Mouse (Mus musculus) kidney, postnatal 0 days (tissue): ENCODE results near the gene Hrh2. TPM values are rescaled to one million over a fixed set of nuclear protein-coding genes. Genes with fewer than 3 reads are reported as not detected.
A peak's percentile ranks its signal among the peaks of the same experiment; 100 is the strongest.

Experiments used
- ATAC-seq: fragments of 200-750 bp; cut with Nextera tagmentation; replicated peaks from 2 replicates; pipeline ENCODE4 v1.8.0; 2017; ENCODE audit warnings: low read depth, moderate number of reproducible peaks, moderate TSS enrichment, moderate library complexity; ENCODE audit not compliant: low FRiP score
- DNase-seq: peaks from one replicate; pipeline ENCODE4 v3.0.0-alpha.2; 2016; ENCODE audit warnings: low spot score
- H3K27ac ChIP-seq: fragments of 300-500 bp; sonication (generic); 2 replicates; pipeline ENCODE4 v1.5.1; 2014; ENCODE audit warnings: mild to moderate bottlenecking
- H3K27me3 ChIP-seq: fragments of 300-500 bp; sonication (generic); 2 replicates; pipeline ENCODE4 v1.6.1; 2014; ENCODE audit warnings: low read length, mixed read lengths; ENCODE audit not compliant: insufficient read depth
- H3K36me3 ChIP-seq: fragments of 300-500 bp; sonication (generic); 2 replicates; pipeline ENCODE4 v1.6.1; 2014; ENCODE audit warnings: low read length, mixed read lengths; ENCODE audit not compliant: insufficient read depth
- H3K4me1 ChIP-seq: fragments of 300-500 bp; sonication (generic); replicated peaks from 2 replicates; pipeline ENCODE4 v1.6.1; 2014; ENCODE audit warnings: antibody characterized with exemption, low read length, mixed read lengths; ENCODE audit not compliant: insufficient read depth
- H3K4me2 ChIP-seq: fragments of 300-500 bp; sonication (generic); 2 replicates; pipeline ENCODE4 v1.6.1; 2014; ENCODE audit warnings: mild to moderate bottlenecking, low read length, moderate library complexity, mixed read lengths
- H3K4me3 ChIP-seq: fragments of 300-500 bp; sonication (generic); replicated peaks from 2 replicates; pipeline ENCODE4 v1.5.1; 2014; ENCODE audit warnings: low read depth, low read length
- H3K9ac ChIP-seq: fragments of 300-500 bp; sonication (generic); 2 replicates; pipeline ENCODE4 v1.6.1; 2014; ENCODE audit warnings: low read depth, low read length
- H3K9me3 ChIP-seq: fragments of 300-500 bp; sonication (generic); replicated peaks from 2 replicates; pipeline ENCODE4 v1.6.1; 2016; ENCODE audit warnings: low read length, inconsistent platforms, mixed read lengths
- CTCF ChIP-seq: IDR thresholded peaks from 2 replicates; pipeline ENCODE4 v1.5.1; 2016; ENCODE audit warnings: antibody characterized with exemption, low read depth, mild to moderate bottlenecking, moderate library complexity
- WGBS: fragments of 180-500 bp; shearing (Covaris S2); extraction: QIAGEN DNeasy Blood & Tissue Kit; methylation state at CpG from one replicate; pipeline ENCODE4 v1.1.7; 2014; 5-methylcytosine and 5-hydroxymethylcytosine counted together
- polyA plus RNA-seq: library from polyadenylated mRNA; unstranded; fragments of >200 nt; fragmentation: Nextera tagmentation; extraction: Ambion mirVana; gene quantifications from 2 replicates; pipeline ENCODE4 v1.2.1, GENCODE M21; 2015

Hrh2 gene
- polyA plus RNA-seq, result 0.05 TPM in 1 of 2 replicates, not detected in the other

GRCm38 (mm10) chr13:54192021-54192481 is at the start of gene Hrh2:
TSS of gene Hrh2 (plus strand) at chr13:54192129.
- DNase-seq (no peak), ATAC-seq (no peak)
- H3K27me3 ChIP-seq, result peaks cover 10% of the 10 kb centered on the region; the same call in 1 of the 2 replicates
- H3K4me3 ChIP-seq, result no peak within 1 kb of the TSS
- WGBS, result 2% methylated on average over 29 of the region's 31 CpGs
- H3K9me3 ChIP-seq, result no peaks in the 10 kb centered on the region
- peak within 1 kb of the TSS; percentile 54 for H3K4me2 ChIP-seq
- no peak within 1 kb of the TSS for H3K27ac ChIP-seq
- H3K36me3 ChIP-seq, result no peaks in the 10 kb centered on the region
- H3K4me1 ChIP-seq, result no peaks in the 10 kb centered on the region
- H3K9ac ChIP-seq, result no peak within 1 kb of the TSS
- no peak for TF ChIP-seq CTCF

GRCm38 (mm10) chr13:54143788-54144187 is 48.1 kb upstream of the Hrh2 start:
- Histone ChIP-seq H3K27me3 (no peaks in the 10 kb centered on the region), H3K9me3 (no peaks in the 10 kb centered on the region), H3K4me2 (no peak overlapping the region), H3K9ac (no peak overlapping the region), H3K4me3 (no peak overlapping the region), H3K36me3 (no peaks in the 10 kb centered on the region), H3K27ac (no peak overlapping the region), H3K4me1 (no peaks in the 10 kb centered on the region)
- no peak for ATAC-seq
- WGBS, result 35% methylated on average over 5 of the region's 5 CpGs
- DNase-seq, result no peak
- TF ChIP-seq CTCF, result no peak

GRCm38 (mm10) chr13:54144624-54145023 is 47.3 kb upstream of the Hrh2 start:
- Histone ChIP-seq H3K36me3 (no peaks in the 10 kb centered on the region), H3K4me2 (no peak overlapping the region), H3K27me3 (no peaks in the 10 kb centered on the region), H3K27ac (no peak overlapping the region), H3K4me1 (no peaks in the 10 kb centered on the region), H3K9me3 (no peaks in the 10 kb centered on the region), H3K4me3 (no peak overlapping the region), H3K9ac (no peak overlapping the region)
- DNase-seq (no peak), ATAC-seq (no peak)
- TF ChIP-seq CTCF, result no peak
- 65% methylated on average over 5 of the region's 5 CpGs for WGBS

GRCm38 (mm10) chr13:54147328-54147727 is 44.6 kb upstream of the Hrh2 start:
- peak; percentile 38 for TF ChIP-seq CTCF
- Histone ChIP-seq H3K4me3 (no peak overlapping the region), H3K36me3 (no peaks in the 10 kb centered on the region), H3K4me2 (no peak overlapping the region), H3K9ac (no peak overlapping the region), H3K4me1 (no peaks in the 10 kb centered on the region), H3K27ac (no peak overlapping the region), H3K27me3 (no peaks in the 10 kb centered on the region), H3K9me3 (no peaks in the 10 kb centered on the region)
- DNase-seq (no peak), ATAC-seq (no peak)
- 74% methylated on average over 1 of the region's 1 CpGs for WGBS

- DNase-seq (no peak), ATAC-seq (no peak)
- Histone ChIP-seq H3K27ac (no peak overlapping the region), H3K4me2 (no peak overlapping the region), H3K9ac (no peak overlapping the region), H3K36me3 (no peaks in the 10 kb centered on the region), H3K4me3 (no peak overlapping the region), H3K4me1 (no peaks in the 10 kb centered on the region), H3K9me3 (no peaks in the 10 kb centered on the region), H3K27me3 (no peaks in the 10 kb centered on the region)
- 97% methylated on average over 1 of the region's 1 CpGs for WGBS
- TF ChIP-seq CTCF, result peak; percentile 21; the same call in 1 of the 2 replicates
Observed at GRCm38 (mm10) chr13:54152421-54152820, 39.5 kb upstream of the Hrh2 start.

- no peak for ATAC-seq
- 58% methylated on average over 7 of the region's 7 CpGs for WGBS
Observed at GRCm38 (mm10) chr13:54152911-54153310, 39.0 kb upstream of the Hrh2 start.

GRCm38 (mm10) chr13:54153672-54154218 is 38.2 kb upstream of the Hrh2 start:
- no peaks in the 10 kb centered on the region for H3K36me3 ChIP-seq
- H3K4me3 ChIP-seq, result no peak overlapping the region
- no peak overlapping the region for H3K9ac ChIP-seq
- H3K27me3 ChIP-seq, result no peaks in the 10 kb centered on the region
- no peak overlapping the region for H3K27ac ChIP-seq
- H3K9me3 ChIP-seq, result no peaks in the 10 kb centered on the region
- 25% methylated on average over 9 of the region's 9 CpGs for WGBS
- H3K4me1 ChIP-seq, result no peaks in the 10 kb centered on the region
- ATAC-seq, result no peak
- no peak overlapping the region for H3K4me2 ChIP-seq
- DNase-seq, result no peak
- no peak for TF ChIP-seq CTCF

More at GRCm38 (mm10) chr13:54152911-54153310, 39.0 kb upstream of the Hrh2 start:
- H3K27ac ChIP-seq, result no peak overlapping the region
- no peak overlapping the region for H3K4me2 ChIP-seq
- no peak overlapping the region for H3K4me3 ChIP-seq
- TF ChIP-seq CTCF, result no peak
- H3K27me3 ChIP-seq, result no peaks in the 10 kb centered on the region
- no peaks in the 10 kb centered on the region for H3K4me1 ChIP-seq
- H3K36me3 ChIP-seq, result no peaks in the 10 kb centered on the region
- no peak overlapping the region for H3K9ac ChIP-seq
- DNase-seq, result no peak
- H3K9me3 ChIP-seq, result no peaks in the 10 kb centered on the region
